12 mouse cellular contexts compared by ENCODE assay signal in genomic region chr10:70132087-70132560, GRCm38 (mm10). TPM values are rescaled to one million over a fixed set of nuclear protein-coding genes. Genes with fewer than 3 reads are reported as not detected.
DNase-seq lines count a peak whose midpoint lies in the region; ATAC-seq and TF ChIP-seq lines count a peak whose summit lies in the region.
"Had no signal": no experiment of that assay in that cellular context is flagged by ENCODE, and none has a peak within 500 bp of the region (broad histone marks: within the 10 kb centered on the region; RNA-seq: fewer than 3 reads in every experiment).

No protein-coding gene starts in this region.

- H3K4me2 ChIP-seq in heart, embryonic 15.5 days: peak overlapping the region; percentile 31
- peak overlapping the region; percentile 57 for H3K4me2 ChIP-seq in liver, embryonic 14.5 days (ENCODE audit: low read depth)
- H3K4me2 ChIP-seq in stomach, postnatal 0 days (replicated peaks; ENCODE audit: low read depth): no peak overlapping the region
- H3K4me2 ChIP-seq in forebrain, embryonic 11.5 days (ENCODE audit: low read depth, low read length, severe bottlenecking): no peak overlapping the region
- H3K4me2 ChIP-seq: midbrain, embryonic 15.5 days had no signal

- peaks cover 61% of the 10 kb centered on the region for H3K4me1 ChIP-seq in heart, embryonic 15.5 days (replicated peaks)
- peaks cover 50 to 66% of the 10 kb centered on the region in 2 experiments for H3K4me1 ChIP-seq in liver, embryonic 14.5 days (replicated peaks; ENCODE audit: control insufficient read depth in 2 of 2, insufficient read depth in 2 of 2, low read length in 1 of 2)
- H3K4me1 ChIP-seq in stomach, postnatal 0 days (replicated peaks; ENCODE audit: control insufficient read depth, insufficient read depth): peaks cover 8% of the 10 kb centered on the region
- peaks cover 5% of the 10 kb centered on the region; the same call in 1 of the 2 replicates for H3K4me1 ChIP-seq in thymus, adult 2 months (replicated peaks; ENCODE audit: control insufficient read depth, insufficient read depth, low read length)
- no peaks in the 10 kb centered on the region for H3K4me1 ChIP-seq in forebrain, embryonic 11.5 days (replicated peaks; ENCODE audit: control insufficient read depth, insufficient read depth, low read length)

- 8% methylated on average over 5 of the region's 5 CpGs for WGBS in heart, embryonic 15.5 days
- 11% methylated on average over 5 of the region's 5 CpGs for WGBS in liver, embryonic 14.5 days (ENCODE audit: insufficient replicate concordance)
- WGBS in stomach, postnatal 0 days: 28% methylated on average over 5 of the region's 5 CpGs
- WGBS in thymus, adult 2 months: 70% methylated on average over 5 of the region's 5 CpGs
- 84% methylated on average over 5 of the region's 5 CpGs for WGBS in forebrain, embryonic 11.5 days

- peak; percentile 15 to 42 for DNase-seq in lung, adult 18-20 months
- no peak for DNase-seq in lung, postnatal 14 days
- no peak for DNase-seq in liver, embryonic 14.5 days (ENCODE audit: low read depth in 3 of 3, low spot score in 3 of 3)
- DNase-seq in stomach, postnatal 0 days (ENCODE audit: low spot score): peak; percentile 27
- no peak for DNase-seq in thymus, adult 2 months
- DNase-seq in cerebellum, adult 11-12 months: no peak
- no peak for DNase-seq in forebrain, embryonic 11.5 days (ENCODE audit: low spot score)
- DNase-seq: B cell, adult 2 months; cerebellum, adult 2 months had no signal

- no peaks in the 10 kb centered on the region for H3K9me3 ChIP-seq in heart, embryonic 15.5 days (replicated peaks)
- no peaks in the 10 kb centered on the region for H3K9me3 ChIP-seq in liver, embryonic 14.5 days (ENCODE audit: control insufficient read depth, low read length)
- no peaks in the 10 kb centered on the region for H3K9me3 ChIP-seq in stomach, postnatal 0 days (ENCODE audit: control insufficient read depth, low read length)
- no peaks in the 10 kb centered on the region for H3K9me3 ChIP-seq in forebrain, embryonic 11.5 days (ENCODE audit: control insufficient read depth, low read length)
- H3K9me3 ChIP-seq: midbrain, embryonic 15.5 days had no signal

- no peaks in the 10 kb centered on the region for H3K27me3 ChIP-seq in heart, embryonic 15.5 days
- H3K27me3 ChIP-seq in liver, embryonic 14.5 days (ENCODE audit: control insufficient read depth, insufficient read depth, low read length): no peaks in the 10 kb centered on the region
- no peaks in the 10 kb centered on the region for H3K27me3 ChIP-seq in stomach, postnatal 0 days (ENCODE audit: control insufficient read depth, insufficient read depth, low read length)
- no peaks in the 10 kb centered on the region for H3K27me3 ChIP-seq in thymus, adult 2 months (ENCODE audit: control insufficient read depth, insufficient read depth, low read length)
- no peaks in the 10 kb centered on the region for H3K27me3 ChIP-seq in forebrain, embryonic 11.5 days (ENCODE audit: control insufficient read depth, insufficient read depth, low read length)
- H3K27me3 ChIP-seq: midbrain, embryonic 15.5 days had no signal

- H3K4me3 ChIP-seq in heart, embryonic 15.5 days: no peak overlapping the region
- no peak overlapping the region for H3K4me3 ChIP-seq in liver, embryonic 14.5 days (ENCODE audit: insufficient read depth in 1 of 2, low read depth in 2 of 2, low read length in 2 of 2)
- no peak overlapping the region for H3K4me3 ChIP-seq in stomach, postnatal 0 days (ENCODE audit: low read depth, low read length)
- H3K4me3 ChIP-seq in thymus, adult 2 months (ENCODE audit: control insufficient read depth, insufficient read depth, low read length): no peak overlapping the region
- no peak overlapping the region for H3K4me3 ChIP-seq in forebrain, embryonic 11.5 days (ENCODE audit: low read depth, low read length)
- H3K4me3 ChIP-seq: midbrain, embryonic 15.5 days had no signal

- no peaks in the 10 kb centered on the region for H3K36me3 ChIP-seq in heart, embryonic 15.5 days
- no peaks in the 10 kb centered on the region for H3K36me3 ChIP-seq in liver, embryonic 14.5 days (replicated peaks; ENCODE audit: control insufficient read depth, insufficient read depth, low read depth)
- no peaks in the 10 kb centered on the region; the same call in 1 of the 2 replicates for H3K36me3 ChIP-seq in stomach, postnatal 0 days (ENCODE audit: control insufficient read depth, insufficient read depth, low read length)
- no peaks in the 10 kb centered on the region for H3K36me3 ChIP-seq in thymus, adult 2 months (ENCODE audit: control insufficient read depth, insufficient read depth, low read length)
- no peaks in the 10 kb centered on the region for H3K36me3 ChIP-seq in forebrain, embryonic 11.5 days (ENCODE audit: control insufficient read depth, insufficient read depth, low read length)
- H3K36me3 ChIP-seq: midbrain, embryonic 15.5 days had no signal

- peak; percentile 76 for ATAC-seq in heart, embryonic 15.5 days (replicated peaks; ENCODE audit: insufficient number of reproducible peaks, insufficient read depth, low FRiP score, low read depth)
- ATAC-seq in liver, embryonic 14.5 days (ENCODE audit: insufficient read depth): peak; percentile 24; the same call in 1 of the 2 replicates
- ATAC-seq in stomach, postnatal 0 days (ENCODE audit: low FRiP score, low TSS enrichment): peak; percentile 81
- ATAC-seq in forebrain, embryonic 11.5 days (replicated peaks; ENCODE audit: low FRiP score): no peak
- ATAC-seq: forebrain, embryonic 14.5 days; midbrain, embryonic 15.5 days had no signal

- peak overlapping the region; percentile 86 for H3K27ac ChIP-seq in heart, embryonic 15.5 days
- peak overlapping the region; percentile 49 for H3K27ac ChIP-seq in liver, embryonic 14.5 days
- peak overlapping the region; percentile 61 for H3K27ac ChIP-seq in stomach, postnatal 0 days (replicated peaks)
- H3K27ac ChIP-seq in thymus, adult 2 months (ENCODE audit: control insufficient read depth, insufficient read depth, low read length): no peak overlapping the region
- no peak overlapping the region for H3K27ac ChIP-seq in forebrain, embryonic 11.5 days (ENCODE audit: low read depth, low read length)
- H3K27ac ChIP-seq: midbrain, embryonic 15.5 days had no signal

- TF ChIP-seq POLR2A in thymus, adult 2 months (IDR thresholded peaks at IDR 0.05; ENCODE audit: control insufficient read depth, extremely low read depth, insufficient read depth, low read length, poor library complexity): no peak

- no peak overlapping the region; the same call in 1 of the 2 replicates for H3K9ac ChIP-seq in heart, embryonic 15.5 days
- peak overlapping the region; percentile 41; the same call in 1 of the 2 replicates for H3K9ac ChIP-seq in liver, embryonic 14.5 days (replicated peaks)
- H3K9ac ChIP-seq in stomach, postnatal 0 days (ENCODE audit: low read length): no peak overlapping the region
- H3K9ac ChIP-seq in forebrain, embryonic 11.5 days (ENCODE audit: low read length): no peak overlapping the region
- H3K9ac ChIP-seq: midbrain, embryonic 15.5 days had no signal

- TF ChIP-seq EP300 in liver, embryonic 14.5 days (IDR thresholded peaks at IDR 0.05; ENCODE audit: low read depth): no peak
- no peak for TF ChIP-seq EP300 in stomach, postnatal 0 days (optimal IDR thresholded peaks at IDR 0.05)

- no peak for TF ChIP-seq CTCF in liver, embryonic 14.5 days (IDR thresholded peaks at IDR 0.05; ENCODE audit: low read depth)
- no peak for TF ChIP-seq CTCF in stomach, postnatal 0 days (IDR thresholded peaks at IDR 0.05; ENCODE audit: low read depth)
- no peak for TF ChIP-seq CTCF in thymus, adult 2 months (IDR thresholded peaks at IDR 0.05; ENCODE audit: borderline replicate concordance, control insufficient read depth, extremely low read depth, insufficient read depth, low read length, poor library complexity)

RNA-seq across cellular contexts. Expression of gene Ccdc6, which starts 35.2 kb away (rescaled TPM):
- polyA plus RNA-seq in heart, embryonic 15.5 days (2015; fragmentation: Nextera tagmentation; extraction: Ambion mirVana): 13.8 and 15.7 TPM in 2 replicates
- polyA plus RNA-seq in liver, embryonic 14.5 days (2012; rRNA removed): 6.7 and 8.3 TPM in 2 replicates
- polyA plus RNA-seq in liver, embryonic 14.5 days (2014; fragmentation: Nextera tagmentation; extraction: Ambion mirVana): 9.5 and 10.7 TPM in 2 replicates
- polyA plus RNA-seq in stomach, postnatal 0 days (2015; fragmentation: Nextera tagmentation; extraction: Ambion mirVana): 9.4 and 10.0 TPM in 2 replicates
- 45.5 and 48.0 TPM in 2 replicates for polyA plus RNA-seq in thymus, adult 2 months (2012; rRNA removed)
- 17.6 and 19.4 TPM in 2 replicates for polyA plus RNA-seq in forebrain, embryonic 11.5 days (2014; fragmentation: Nextera tagmentation; extraction: Ambion mirVana)

Comparison
In these comparisons a context has a peak if more than half of its experiments do, and no peak if none do; other contexts are left out.
1. DNase-seq: peak in lung, adult 18-20 months (2 of 2) and stomach, postnatal 0 days (single experiment); none in lung, postnatal 14 days (single experiment), liver, embryonic 14.5 days (0 of 3), thymus, adult 2 months (single experiment), cerebellum, adult 11-12 months (single experiment) and forebrain, embryonic 11.5 days (single experiment).
2. H3K27ac ChIP-seq: peak in heart, embryonic 15.5 days (single experiment), liver, embryonic 14.5 days (single experiment) and stomach, postnatal 0 days (single experiment); none in thymus, adult 2 months (single experiment) and forebrain, embryonic 11.5 days (single experiment).
3. H3K4me2 ChIP-seq: peak in heart, embryonic 15.5 days (single experiment) and liver, embryonic 14.5 days (single experiment); none in stomach, postnatal 0 days (single experiment) and forebrain, embryonic 11.5 days (single experiment).